Mouse (Mus musculus) mammary gland, adult 2 months (tissue): ENCODE data around the gene Krtap16-1. TPM values are rescaled to one million over a fixed set of nuclear protein-coding genes. Genes with fewer than 3 reads are reported as not detected.

ENCODE experiments used
- polyA plus RNA-seq: library from polyadenylated mRNA; depleted of rRNA; stranded (reverse); fragments of >200 nt; gene quantifications from 2 replicates; pipeline ENCODE4 v1.2.3, GENCODE M21; 2012; ENCODE audit warnings: low replicate concordance; rRNA removed

The Krtap16-1 gene
- polyA plus RNA-seq = not detected in 2 replicates

GRCm38 (mm10) chr11:99986180-99986647 is at the start of gene Krtap16-1:
Krtap16-1 (minus strand) TSS chr11:99986597.

GRCm38 (mm10) chr11:100029768-100030167 is 43.4 kb upstream of the Krtap16-1 start, which contains the start of gene Krt33b:
Krt33b (minus strand) TSS chr11:100029868.

GRCm38 (mm10) chr11:100016112-100016511 is 29.7 kb upstream of the Krtap16-1 start, which contains the start of gene Krt33a:
Krt33a (minus strand) TSS chr11:100016212.

GRCm38 (mm10) chr11:99993620-99994383 is 7.4 kb upstream of the Krtap16-1 start, which contains the start of gene Krtap17-1:
Krtap17-1 (minus strand) TSS chr11:99993994.

GRCm38 (mm10) chr11:99978953-99979352 is 7.4 kb downstream of the Krtap16-1 start, which contains the start of gene Krtap29-1:
Krtap29-1 (minus strand) TSS chr11:99979053.

GRCm38 (mm10) chr11:99948175-99948574 is 38.2 kb downstream of the Krtap16-1 start, which contains the start of gene Krtap9-5:
Krtap9-5 (plus strand) TSS chr11:99948475.

GRCm38 (mm10) chr11:99935991-99936390 is 50.4 kb downstream of the Krtap16-1 start, which contains the start of gene Krtap31-2:
Krtap31-2 (plus strand) TSS chr11:99936291.

Other genes starting within 250 kb of the Krtap16-1 start
- not detected in 2 replicates for gene Gm11595, start 213.7 kb downstream of the Krtap16-1 start, polyA plus RNA-seq
- gene Krtap4-8, start 205.9 kb downstream of the Krtap16-1 start, polyA plus RNA-seq = not detected in 2 replicates
- gene Krtap4-9, start 201.4 kb downstream of the Krtap16-1 start, polyA plus RNA-seq = not detected in 2 replicates
- not detected in 2 replicates for gene Gm11596, start 193.1 kb downstream of the Krtap16-1 start, polyA plus RNA-seq
- gene Gm11569, start 187.7 kb downstream of the Krtap16-1 start, polyA plus RNA-seq = not detected in 2 replicates
- not detected in 2 replicates for gene Gm11554, start 182.2 kb downstream of the Krtap16-1 start, polyA plus RNA-seq
- gene Krtap4-13, start 176.7 kb downstream of the Krtap16-1 start, polyA plus RNA-seq = not detected in 2 replicates
- not detected in 2 replicates for gene Gm11564, start 170.9 kb downstream of the Krtap16-1 start, polyA plus RNA-seq
- gene 2300003K06Rik, start 148.5 kb downstream of the Krtap16-1 start, polyA plus RNA-seq = not detected in 2 replicates
- not detected in 2 replicates for gene Krtap4-16, start 135.0 kb downstream of the Krtap16-1 start, polyA plus RNA-seq
- gene Gm11568, start 128.7 kb downstream of the Krtap16-1 start, polyA plus RNA-seq = not detected in 2 replicates
- gene Gm11559, start 122.1 kb downstream of the Krtap16-1 start, polyA plus RNA-seq = not detected in 2 replicates
- gene Krtap9-1, start 113.2 kb downstream of the Krtap16-1 start, polyA plus RNA-seq = not detected in 2 replicates
- gene Gm11567, start 107.4 kb downstream of the Krtap16-1 start, polyA plus RNA-seq = not detected in 2 replicates
- gene Krtap31-1, start 78.7 kb downstream of the Krtap16-1 start, polyA plus RNA-seq = not detected in 2 replicates
- gene Gm11565, start 71.8 kb downstream of the Krtap16-1 start, polyA plus RNA-seq = not detected in 2 replicates
- gene Krtap31-2, start 50.3 kb downstream of the Krtap16-1 start, polyA plus RNA-seq = not detected in 2 replicates
- gene Krtap9-5, start 38.1 kb downstream of the Krtap16-1 start, polyA plus RNA-seq = not detected in 2 replicates
- gene Krtap29-1, start 7.5 kb downstream of the Krtap16-1 start, polyA plus RNA-seq = not detected in 2 replicates
- not detected in 2 replicates for gene Krtap17-1, start 7.4 kb upstream of the Krtap16-1 start, polyA plus RNA-seq
- not detected in 2 replicates for gene Krt33a, start 29.6 kb upstream of the Krtap16-1 start, polyA plus RNA-seq
- not detected in 2 replicates for gene Krt33b, start 43.3 kb upstream of the Krtap16-1 start, polyA plus RNA-seq
- not detected in 2 replicates for gene Krt34, start 55.0 kb upstream of the Krtap16-1 start, polyA plus RNA-seq
- gene Krt31, start 64.0 kb upstream of the Krtap16-1 start, polyA plus RNA-seq = 0.08 and 0.16 TPM in 2 replicates
- 0.63 TPM in 1 of 2 replicates, not detected in the other for gene Krt32, start 101.6 kb upstream of the Krtap16-1 start, polyA plus RNA-seq
- gene Krt35, start 109.6 kb upstream of the Krtap16-1 start, polyA plus RNA-seq = 0.07 TPM in 1 of 2 replicates, not detected in the other
- gene Krt36, start 119.0 kb upstream of the Krtap16-1 start, polyA plus RNA-seq = 5.7 and 5.8 TPM in 2 replicates
- not detected in 2 replicates for gene Krt13, start 135.0 kb upstream of the Krtap16-1 start, polyA plus RNA-seq
- 5.5 and 33.6 TPM in 2 replicates for gene Krt15, start 149.3 kb upstream of the Krtap16-1 start, polyA plus RNA-seq
- 521 and 718 TPM in 2 replicates for gene Krt19, start 162.1 kb upstream of the Krtap16-1 start, polyA plus RNA-seq
- gene Krt9, start 206.6 kb upstream of the Krtap16-1 start, polyA plus RNA-seq = not detected in 2 replicates
- gene Krt14, start 221.0 kb upstream of the Krtap16-1 start, polyA plus RNA-seq = 52.1 and 78.7 TPM in 2 replicates